Mouse (Mus musculus) liver, embryonic 16.5 days (tissue): ENCODE measurements around the gene Arhgap31. TPM values are rescaled to one million over a fixed set of nuclear protein-coding genes. Genes with fewer than 3 reads are reported as not detected.

Experiments used
- ATAC-seq: fragments of 200-750 bp; cut with Nextera tagmentation; 2 replicates; pipeline ENCODE4 v1.8.0; 2017; ENCODE audit warnings: low read depth, mild to moderate bottlenecking, moderate number of reproducible peaks, moderate library complexity
- H3K27ac ChIP-seq: fragments of 300-500 bp; sonication (generic); 2 replicates; pipeline ENCODE4 v1.5.1; 2014; ENCODE audit warnings: mild to moderate bottlenecking, low read length
- H3K27me3 ChIP-seq: fragments of 300-500 bp; sonication (generic); 2 replicates; pipeline ENCODE4 v1.6.1; 2014; ENCODE audit warnings: low read depth, low read length, mixed read lengths; ENCODE audit not compliant: control insufficient read depth, insufficient read depth
- H3K36me3 ChIP-seq: fragments of 300-500 bp; sonication (generic); 2 replicates; pipeline ENCODE4 v1.6.1; 2014; ENCODE audit warnings: mild to moderate bottlenecking; ENCODE audit not compliant: control insufficient read depth, insufficient read depth
- H3K4me1 ChIP-seq: fragments of 300-500 bp; sonication (generic); 2 replicates; pipeline ENCODE4 v1.6.1; 2014; ENCODE audit warnings: low read depth, low read length, mixed read lengths; ENCODE audit not compliant: control insufficient read depth
- H3K4me2 ChIP-seq: fragments of 300-500 bp; sonication (generic); 2 replicates; pipeline ENCODE4 v1.6.1; 2014; ENCODE audit warnings: low read depth, low read length, mixed read lengths
- H3K4me3 ChIP-seq: fragments of 300-500 bp; sonication (generic); 2 replicates; pipeline ENCODE4 v1.5.1; 2014; ENCODE audit warnings: low read depth, mild to moderate bottlenecking, low read length
- H3K9ac ChIP-seq: fragments of 300-500 bp; sonication (generic); 2 replicates; pipeline ENCODE4 v1.6.1; 2014; ENCODE audit warnings: low read depth, low read length
- H3K9me3 ChIP-seq: fragments of 300-500 bp; sonication (generic); replicated peaks from 2 replicates; pipeline ENCODE4 v1.6.1; 2016; ENCODE audit warnings: low read length; ENCODE audit not compliant: control insufficient read depth
- WGBS: fragments of 180-500 bp; shearing (Covaris S2); extraction: QIAGEN DNeasy Blood & Tissue Kit; methylation state at CpG from one replicate; pipeline ENCODE4 v1.1.7; 2014; ENCODE audit not compliant: insufficient replicate concordance; 5-methylcytosine and 5-hydroxymethylcytosine counted together
- polyA plus RNA-seq: library from polyadenylated mRNA; unstranded; fragments of >200 nt; fragmentation: Nextera tagmentation; extraction: Ambion mirVana; gene quantifications from 2 replicates; pipeline ENCODE4 v1.2.1, GENCODE M21; 2015

Gene Arhgap31
- polyA plus RNA-seq = 1.6 and 1.7 TPM in 2 replicates

DNA sequence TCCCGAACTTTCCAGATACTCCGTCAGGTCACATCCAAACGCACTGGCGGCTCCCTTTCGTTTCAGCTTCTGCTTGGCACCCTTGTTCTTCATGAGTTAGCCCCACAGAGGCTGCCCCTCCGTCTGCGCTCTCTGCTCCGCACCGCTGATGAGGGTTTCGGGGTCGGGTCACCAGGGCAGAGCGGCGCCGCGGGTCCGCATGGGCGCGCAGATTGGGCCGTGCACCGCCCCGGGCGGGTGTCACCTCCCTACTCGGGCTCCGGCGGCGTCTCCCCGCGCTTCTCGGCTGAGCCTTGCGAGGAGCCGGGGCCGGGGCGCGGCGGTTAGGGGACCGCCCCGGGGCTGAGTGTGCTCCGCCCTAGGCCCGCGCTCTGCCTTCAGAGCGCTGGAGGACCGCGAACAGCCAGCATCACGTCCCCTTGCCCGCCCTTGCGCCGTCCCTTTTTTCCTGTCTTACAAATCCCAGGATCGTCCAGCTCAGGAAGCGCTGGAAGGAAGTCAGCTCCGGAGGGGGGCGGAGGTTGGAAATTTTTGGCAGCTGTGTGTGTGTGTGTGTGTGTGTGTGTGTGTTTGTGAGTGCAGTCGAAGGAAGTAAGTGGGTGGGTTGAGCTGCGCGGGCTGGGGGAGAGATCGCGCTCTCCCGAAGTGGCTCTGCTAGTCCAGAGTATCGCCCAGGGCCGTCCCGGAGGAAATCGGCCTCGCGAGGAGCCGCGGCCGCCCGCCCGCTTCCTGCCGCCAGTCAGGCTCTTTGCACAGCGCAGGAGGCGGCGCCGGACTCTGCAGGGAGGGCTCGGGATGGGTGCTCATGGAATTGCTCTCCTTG, at the start of gene Arhgap31:
TSS of gene Arhgap31 (minus strand) at position 694 of the 823 bp plus-strand sequence.
- peak; percentile 89 for ATAC-seq
- Histone ChIP-seq H3K27me3 (peaks cover 41% of the 10 kb centered on the region), H3K4me3 (peak within 1 kb of the TSS; percentile 68), H3K9me3 (no peaks in the 10 kb centered on the region), H3K4me1 (peaks cover 2% of the 10 kb centered on the region), H3K9ac (peak within 1 kb of the TSS; percentile 51), H3K36me3 (no peaks in the 10 kb centered on the region), H3K4me2 (peak within 1 kb of the TSS; percentile 72), H3K27ac (peak within 1 kb of the TSS; percentile 74)
- under 1% methylated on average over 74 of the region's 74 CpGs for WGBS

DNA sequence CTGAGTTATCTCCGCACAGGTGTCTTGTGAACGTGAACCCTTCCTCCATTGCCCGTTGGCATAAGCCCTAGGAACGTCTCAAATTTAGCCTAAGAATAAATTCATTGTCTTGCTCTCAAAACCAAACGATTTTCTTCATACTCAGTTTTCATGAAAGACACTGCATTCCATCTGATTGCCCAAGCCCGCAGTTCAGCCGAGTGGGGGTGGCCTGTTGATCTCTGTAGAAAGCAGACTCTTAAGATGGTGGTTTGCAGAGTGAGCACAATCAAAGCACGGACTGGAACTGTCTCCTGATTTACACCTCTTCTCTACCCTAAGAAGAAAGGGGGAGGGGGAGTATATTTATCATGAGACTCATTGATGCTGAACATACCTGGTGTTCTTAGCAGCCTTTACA, 49.3 kb upstream of the Arhgap31 start:
- Histone ChIP-seq H3K4me3 (no peak overlapping the region), H3K4me1 (no peaks in the 10 kb centered on the region), H3K4me2 (no peak overlapping the region), H3K27me3 (no peaks in the 10 kb centered on the region), H3K9me3 (no peaks in the 10 kb centered on the region), H3K9ac (no peak overlapping the region), H3K36me3 (no peaks in the 10 kb centered on the region), H3K27ac (no peak overlapping the region)
- no peak for ATAC-seq
- 74% methylated on average over 8 of the region's 8 CpGs for WGBS

- Histone ChIP-seq H3K27ac (no peak overlapping the region), H3K9ac (no peak overlapping the region), H3K4me1 (no peaks in the 10 kb centered on the region), H3K9me3 (no peaks in the 10 kb centered on the region), H3K4me2 (no peak overlapping the region), H3K36me3 (no peaks in the 10 kb centered on the region), H3K4me3 (no peak overlapping the region), H3K27me3 (no peaks in the 10 kb centered on the region)
- WGBS = 68% methylated on average over 5 of the region's 5 CpGs
- no peak for ATAC-seq
Measured at GRCm38 (mm10) chr16:38761972-38762371, 48.9 kb upstream of the Arhgap31 start.

DNA sequence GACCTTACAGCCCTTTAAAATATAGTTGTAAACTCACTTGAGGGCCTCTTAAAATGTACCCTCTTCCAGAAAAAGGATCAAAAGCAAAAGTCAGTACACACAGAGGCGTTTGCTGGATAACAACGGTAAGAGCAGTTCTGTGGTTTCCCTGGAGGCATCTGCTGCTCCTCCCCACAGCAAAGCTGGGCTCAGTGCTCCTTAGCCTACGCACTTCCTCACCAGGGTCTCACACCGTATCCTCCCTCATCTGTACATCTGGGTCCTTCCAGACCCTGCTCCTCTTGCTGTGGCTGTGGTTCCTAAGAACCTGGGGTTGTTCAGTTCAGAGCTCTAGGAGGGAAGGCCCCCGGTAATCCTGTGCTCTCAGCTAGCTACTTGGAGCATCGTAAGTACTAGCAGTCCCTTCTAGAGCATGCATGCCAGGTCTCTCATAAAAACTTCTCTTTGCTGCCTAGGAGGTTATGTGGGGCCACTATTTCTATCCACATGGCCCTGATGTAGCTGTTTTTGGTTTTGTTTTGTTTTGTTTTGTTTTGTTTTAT, 47.8 kb upstream of the Arhgap31 start:
- Histone ChIP-seq H3K36me3 (no peaks in the 10 kb centered on the region), H3K4me2 (no peak overlapping the region), H3K9ac (no peak overlapping the region), H3K4me3 (no peak overlapping the region), H3K27me3 (no peaks in the 10 kb centered on the region), H3K9me3 (no peaks in the 10 kb centered on the region), H3K27ac (no peak overlapping the region), H3K4me1 (no peaks in the 10 kb centered on the region; the same call in 1 of the 2 replicates)
- ATAC-seq = no peak
- 24% methylated on average over 6 of the region's 6 CpGs for WGBS

- no peak overlapping the region for H3K4me2 ChIP-seq
- WGBS = 59% methylated on average over 5 of the region's 5 CpGs
- H3K4me3 ChIP-seq = no peak overlapping the region
- ATAC-seq = no peak
- H3K27me3 ChIP-seq = no peaks in the 10 kb centered on the region
- no peak overlapping the region for H3K27ac ChIP-seq
- no peaks in the 10 kb centered on the region for H3K9me3 ChIP-seq
- no peak overlapping the region for H3K9ac ChIP-seq
- no peaks in the 10 kb centered on the region for H3K36me3 ChIP-seq
- H3K4me1 ChIP-seq = peaks cover 2% of the 10 kb centered on the region; the same call in 1 of the 2 replicates
Measured at GRCm38 (mm10) chr16:38760239-38760638, 47.2 kb upstream of the Arhgap31 start.

- 55% methylated on average over 12 of the region's 12 CpGs for WGBS
- peak; percentile 30 for ATAC-seq
- Histone ChIP-seq H3K4me3 (no peak overlapping the region), H3K27ac (no peak overlapping the region), H3K27me3 (peaks cover under 1% of the 10 kb centered on the region; the same call in 1 of the 2 replicates), H3K4me1 (peaks cover 2% of the 10 kb centered on the region; the same call in 1 of the 2 replicates), H3K9ac (no peak overlapping the region), H3K9me3 (no peaks in the 10 kb centered on the region), H3K4me2 (no peak overlapping the region), H3K36me3 (no peaks in the 10 kb centered on the region)
Measured at GRCm38 (mm10) chr16:38758104-38758861, 45.2 kb upstream of the Arhgap31 start.

GRCm38 (mm10) chr16:38757626-38758025, 44.6 kb upstream of the Arhgap31 start:
- WGBS = 82% methylated on average over 19 of the region's 19 CpGs
- ATAC-seq = no peak
- H3K27me3 ChIP-seq = peaks cover 2% of the 10 kb centered on the region; the same call in 1 of the 2 replicates

DNA sequence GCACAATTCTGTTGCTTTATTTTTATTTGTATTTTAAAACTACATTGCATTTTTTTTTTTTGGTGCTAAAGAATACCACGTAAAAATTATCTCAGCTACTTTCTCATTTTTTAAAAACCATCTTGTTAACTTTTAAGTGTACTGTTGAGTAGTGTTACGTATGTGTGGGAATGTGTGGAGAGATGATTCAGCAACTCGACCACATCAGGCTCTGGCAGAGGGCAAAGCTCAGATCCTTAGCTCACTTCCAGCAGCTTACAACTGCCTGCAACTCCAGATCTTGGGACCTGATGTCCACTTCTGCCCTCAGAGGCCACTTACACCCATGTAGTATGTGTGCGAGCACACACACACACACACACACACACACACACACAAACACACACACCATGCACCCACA, 43.5 kb upstream of the Arhgap31 start:
- Histone ChIP-seq H3K9ac (no peak overlapping the region), H3K4me2 (no peak overlapping the region), H3K27ac (no peak overlapping the region), H3K4me3 (no peak overlapping the region), H3K27me3 (peaks cover 2% of the 10 kb centered on the region; the same call in 1 of the 2 replicates), H3K36me3 (no peaks in the 10 kb centered on the region), H3K9me3 (no peaks in the 10 kb centered on the region), H3K4me1 (peaks cover 2% of the 10 kb centered on the region; the same call in 1 of the 2 replicates)
- no peak for ATAC-seq
- 30% methylated on average over 4 of the region's 4 CpGs for WGBS

More at GRCm38 (mm10) chr16:38757626-38758025, 44.6 kb upstream of the Arhgap31 start:
- H3K4me1 ChIP-seq = peaks cover 2% of the 10 kb centered on the region; the same call in 1 of the 2 replicates
- H3K4me3 ChIP-seq = no peak overlapping the region
- no peaks in the 10 kb centered on the region for H3K36me3 ChIP-seq
- H3K9ac ChIP-seq = no peak overlapping the region
- no peak overlapping the region for H3K4me2 ChIP-seq
- H3K27ac ChIP-seq = no peak overlapping the region
- no peaks in the 10 kb centered on the region for H3K9me3 ChIP-seq
